Mouse (Mus musculus): ENCODE measurements around the gene Sbf1.

DNA sequence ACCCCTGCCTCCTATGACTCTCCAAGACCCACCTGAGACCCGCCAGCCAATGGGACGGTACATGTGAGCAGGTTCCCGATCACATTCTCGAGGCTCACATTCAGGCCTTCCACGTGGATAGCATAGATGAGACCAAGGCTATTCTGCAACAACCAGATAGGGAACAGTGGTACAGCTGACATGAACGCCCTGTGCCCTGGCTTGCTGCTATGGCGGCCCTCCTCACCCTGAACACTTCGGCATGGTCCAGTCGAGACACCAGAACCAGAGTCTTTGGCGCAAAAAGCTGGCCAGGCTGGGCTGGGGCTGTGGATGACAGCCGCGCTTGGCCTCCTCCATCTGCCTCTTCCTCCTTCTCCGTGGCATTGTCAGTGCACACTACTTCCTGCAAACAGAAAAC is 7.7 kb downstream of the Sbf1 start:
- TF ChIP-seq CTCF (IDR thresholded peaks at IDR 0.05; ENCODE audit: control insufficient read depth, insufficient read depth, insufficient read length) (no peak), FOSL1 (IDR thresholded peaks at IDR 0.05; ENCODE audit: insufficient read depth, low read length, poor library complexity, severe bottlenecking) (no peak), MYOD1 (IDR thresholded peaks at IDR 0.05; ENCODE audit: control insufficient read depth, insufficient read length, low read depth) (no peak), USF1 (IDR thresholded peaks at IDR 0.05; ENCODE audit: low read depth) (no peak)

Measured in C2C12 (cell line).